Mouse (Mus musculus) B cell, adult 2 months (primary cell): ENCODE measurements around the gene Arhgdia.

Source experiments
- DNase-seq, 2 experiments: peaks; one replicate each; pipeline ENCODE4 v3.0.0; 2022

Gene Arhgdia

DNA sequence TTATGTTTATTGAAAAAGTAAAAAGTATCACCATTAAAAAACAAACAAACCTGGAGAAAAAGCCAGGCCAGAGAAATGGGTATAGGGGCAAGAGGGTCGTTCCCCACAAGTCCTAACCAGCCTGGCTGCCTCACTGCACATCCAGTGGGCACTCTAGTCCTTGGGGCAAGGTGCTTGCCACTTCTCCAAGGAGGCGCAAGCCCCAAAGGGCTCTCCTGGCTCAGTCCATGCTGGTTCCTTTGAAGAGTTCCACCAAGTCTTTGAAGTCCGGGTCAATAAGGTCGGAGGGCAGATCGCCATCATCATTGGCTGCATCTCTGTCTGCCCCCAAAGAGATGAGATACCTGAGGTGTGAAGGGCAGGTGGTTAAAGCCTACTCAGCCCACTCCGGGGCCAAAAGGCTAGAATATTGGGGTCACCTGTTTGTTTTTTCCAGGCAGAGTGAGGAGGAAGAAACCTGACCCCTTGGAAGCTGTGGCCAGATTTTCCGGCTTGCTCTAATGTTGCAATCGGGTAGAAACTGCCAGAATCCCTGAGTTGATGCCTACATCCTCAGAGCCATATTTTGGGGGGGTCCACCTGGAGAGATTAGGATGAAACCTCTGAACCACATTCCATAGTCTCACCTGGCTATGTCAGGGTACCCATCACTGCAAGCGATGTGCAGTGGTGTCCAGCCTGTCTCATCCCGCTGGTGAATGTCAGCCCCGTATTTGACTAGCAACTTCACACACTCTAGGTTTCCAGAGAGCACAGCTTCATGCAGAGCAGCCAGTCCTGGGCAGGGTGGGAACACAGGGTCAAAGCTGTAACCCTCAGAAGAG is 31.2 kb downstream of the Arhgdia start:
- DNase-seq, result no peak

GRCm38 (mm10) chr11:120549168-120549945 is 32.1 kb downstream of the Arhgdia start, which contains the start of gene Mcrip1:
TSS of gene Mcrip1 (minus strand) at chr11:120549727.
- DNase-seq, result peak; percentile 94 to 96

DNA sequence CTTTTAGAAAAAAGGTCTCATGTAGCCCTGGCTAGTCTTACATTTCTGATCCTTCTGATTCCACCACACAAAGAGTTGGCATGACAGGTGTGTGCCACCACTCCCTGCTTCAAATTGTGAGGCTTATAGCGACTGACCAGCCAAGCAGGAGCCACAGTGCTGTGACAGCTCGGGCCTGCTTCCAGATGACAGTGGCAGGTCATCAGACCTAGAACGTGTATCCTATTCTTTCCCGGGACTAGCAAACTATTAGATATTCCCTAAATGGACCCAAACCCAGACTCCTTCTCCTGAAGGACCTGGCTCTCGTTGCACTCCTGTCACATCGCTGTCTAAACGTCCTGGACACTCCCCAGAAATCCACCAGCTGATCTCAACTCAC is 32.6 kb downstream of the Arhgdia start:
- no peak for DNase-seq

- DNase-seq, result no peak
These were observed 33.2 kb downstream of the Arhgdia start for GRCm38 (mm10) chr11:120548214-120548613.

- peak in 1 of 2 experiments; percentile 23 for DNase-seq
These were observed 34.0 kb downstream of the Arhgdia start for GRCm38 (mm10) chr11:120547469-120547868.

DNA sequence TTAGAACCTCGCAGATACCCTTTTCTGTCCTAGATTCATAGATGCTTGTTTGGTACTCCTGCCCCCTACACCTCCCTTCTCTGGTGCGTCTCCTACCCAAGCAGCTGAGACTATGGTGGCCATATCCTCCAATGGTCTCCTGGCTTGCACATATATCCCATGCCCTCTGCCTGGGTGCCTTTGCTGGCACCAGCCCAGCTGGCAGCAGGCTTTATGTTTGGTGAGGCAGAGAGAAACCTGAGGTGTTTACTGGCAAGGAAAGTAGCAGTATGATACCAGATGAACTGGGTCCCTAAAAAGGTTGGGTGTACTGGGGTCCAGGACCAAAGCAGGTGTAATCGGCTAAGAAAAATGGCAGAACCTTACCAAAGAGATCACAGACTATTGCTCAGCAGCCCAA is 35.5 kb downstream of the Arhgdia start:
- no peak for DNase-seq

GRCm38 (mm10) chr11:120542376-120542775 is 39.0 kb downstream of the Arhgdia start:
- DNase-seq, result no peak

GRCm38 (mm10) chr11:120541907-120542306 is 39.5 kb downstream of the Arhgdia start:
- no peak for DNase-seq

DNA sequence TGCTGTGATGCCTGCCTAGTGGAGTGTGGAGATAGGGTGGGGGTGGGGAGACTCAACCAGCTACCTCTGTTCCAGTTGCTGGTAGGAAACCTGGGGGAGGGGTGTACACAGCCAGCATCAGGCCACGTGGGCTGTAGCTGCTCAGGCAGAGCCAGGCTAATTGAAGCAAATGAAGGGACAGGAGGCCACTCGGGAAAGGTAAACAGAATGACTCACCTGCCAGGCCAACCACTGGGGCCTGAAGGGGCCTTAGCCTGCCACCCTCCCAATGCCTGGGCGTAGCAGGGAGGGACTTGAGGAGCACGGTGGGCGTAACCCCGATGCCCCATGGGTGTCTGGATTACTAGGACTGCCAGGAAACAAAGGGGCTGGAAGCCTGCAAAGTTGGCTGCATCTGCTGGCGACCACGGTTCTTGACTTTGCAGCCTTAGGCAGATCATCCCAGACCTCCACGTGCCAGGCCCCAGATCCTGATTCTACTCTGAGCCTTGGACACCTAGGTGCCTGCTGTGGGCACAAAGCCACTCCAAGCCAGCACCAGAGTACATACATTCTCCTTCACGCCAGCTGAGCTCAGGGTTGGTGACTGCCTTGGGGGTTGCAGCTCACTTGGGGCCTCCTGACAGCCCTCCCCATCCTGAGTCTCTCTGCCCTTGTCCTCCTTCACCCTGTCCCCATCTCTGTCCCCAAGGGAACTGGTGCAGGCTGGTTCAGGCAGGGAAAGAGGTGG is 42.0 kb downstream of the Arhgdia start:
- no peak for DNase-seq

- peak in 1 of 2 experiments; percentile 13 for DNase-seq
These were observed 42.5 kb downstream of the Arhgdia start for GRCm38 (mm10) chr11:120538955-120539284.

- DNase-seq, result no peak
These were observed 42.9 kb downstream of the Arhgdia start for GRCm38 (mm10) chr11:120538485-120538884.

DNA sequence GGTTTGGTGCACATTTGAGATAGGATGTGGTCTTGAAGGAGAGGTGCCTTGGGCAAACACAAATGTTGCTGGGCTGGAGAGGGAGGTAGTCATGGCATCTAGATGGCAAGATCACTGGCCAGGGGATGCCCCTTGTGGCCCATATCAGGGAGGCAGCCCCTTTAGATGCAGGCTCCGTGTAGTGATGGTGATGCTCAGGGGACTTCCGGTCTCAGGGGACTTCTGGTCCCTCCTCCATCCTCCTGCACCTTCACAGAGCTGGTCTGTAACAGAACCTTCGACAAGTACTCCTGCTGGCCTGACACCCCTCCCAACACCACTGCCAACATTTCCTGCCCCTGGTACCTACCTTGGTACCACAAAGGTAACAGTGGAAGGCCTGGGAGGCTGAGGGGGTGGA is 45.6 kb downstream of the Arhgdia start:
- DNase-seq, result no peak

- DNase-seq, result no peak
These were observed 46.3 kb downstream of the Arhgdia start for GRCm38 (mm10) chr11:120535145-120535544.

DNA sequence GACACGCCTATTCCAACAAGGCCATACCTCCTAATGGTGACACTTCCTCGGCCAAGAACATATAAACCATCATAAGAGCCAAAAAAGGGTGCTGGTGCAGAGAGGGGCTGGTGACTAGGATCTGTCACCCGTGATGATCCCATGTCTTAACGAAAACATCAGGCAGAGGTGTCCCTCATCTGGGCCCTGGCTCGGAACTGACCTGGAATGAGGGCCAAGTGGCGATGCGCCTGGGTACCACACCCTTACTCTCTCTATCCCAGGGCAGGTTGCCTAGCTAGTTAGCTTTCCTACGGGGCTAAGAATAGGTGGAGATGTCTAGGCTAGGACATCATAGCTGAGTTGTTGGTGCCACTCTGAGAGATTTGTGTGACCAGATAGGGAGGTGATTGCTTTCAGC is 47.3 kb downstream of the Arhgdia start:
- DNase-seq, result no peak

GRCm38 (mm10) chr11:120531646-120532045 is 49.8 kb downstream of the Arhgdia start:
- no peak for DNase-seq

DNA sequence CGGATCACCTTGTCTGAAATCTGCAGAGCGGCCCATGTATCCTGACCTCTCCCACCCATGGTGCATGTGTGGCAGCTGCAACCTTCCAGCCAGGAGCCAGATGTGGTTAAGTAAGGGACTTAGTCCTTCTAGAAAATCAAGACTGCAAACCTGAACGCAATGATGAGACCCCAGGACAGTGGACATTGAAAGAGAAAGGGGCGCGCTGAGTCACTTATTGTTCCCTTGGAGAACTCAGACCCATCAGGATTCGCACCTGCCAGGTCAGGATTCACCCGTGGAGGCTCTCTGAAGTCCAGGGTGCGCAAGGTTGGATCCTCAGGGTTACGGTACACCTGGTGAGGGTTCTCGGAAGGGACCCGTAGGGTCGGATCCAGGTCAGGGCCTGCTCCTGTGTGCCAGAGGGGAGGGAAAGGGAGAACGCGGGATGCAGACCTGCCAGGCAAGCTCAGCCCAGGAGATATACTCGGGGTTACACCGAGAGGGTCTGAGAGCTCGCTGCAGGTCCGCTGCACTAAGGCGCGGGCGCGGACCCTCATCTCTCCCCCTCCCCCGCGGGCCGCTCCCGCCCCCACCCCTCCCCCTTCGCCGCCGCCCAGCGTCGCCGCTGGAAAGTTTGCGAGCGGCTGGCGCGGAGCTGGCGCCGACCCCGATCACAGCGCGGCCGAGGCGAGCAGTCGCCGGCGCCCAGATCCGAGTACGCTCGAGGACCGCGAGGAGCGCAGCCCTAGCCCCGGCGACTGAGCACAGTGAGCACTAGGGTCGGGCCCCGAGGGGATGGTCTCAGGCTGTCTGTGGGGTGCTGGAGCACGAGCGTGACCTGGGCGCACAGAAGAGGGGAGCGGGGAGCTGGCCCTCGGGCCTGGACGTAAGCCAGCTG is 51.1 kb downstream of the Arhgdia start, which contains the start of gene Gcgr:
TSS of gene Gcgr (plus strand) at position 615 of the 880 bp plus-strand sequence.
- DNase-seq, result peak in 1 of 2 experiments; percentile 38

DNA sequence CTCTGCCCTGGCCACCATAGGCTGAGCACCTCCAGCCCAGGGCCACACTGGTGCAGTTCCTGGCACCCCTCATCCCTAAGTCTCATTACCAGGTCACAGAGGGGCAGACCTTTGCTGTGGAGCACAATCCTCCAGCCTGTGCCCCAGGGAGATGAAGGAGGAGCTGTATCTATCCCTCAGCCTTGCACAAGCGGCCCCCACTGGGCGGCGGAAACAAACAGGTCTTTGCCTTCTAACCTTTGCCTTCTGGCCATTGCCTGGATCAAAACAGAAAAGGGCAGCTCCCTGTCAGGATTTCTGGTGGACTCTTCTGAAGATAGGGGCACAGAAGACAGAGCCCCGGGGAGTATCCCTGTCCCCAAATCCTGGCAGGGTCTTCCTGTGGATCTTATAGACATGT is 52.5 kb downstream of the Arhgdia start:
- no peak for DNase-seq
